Mouse (Mus musculus) 3134 (cell line): ENCODE measurements around the gene Zfp385a.

Experiments used
- DNase-seq: peaks from one replicate; pipeline ENCODE4 v3.0.0-alpha.2; 2011; ENCODE audit warnings: low spot score; ENCODE audit not compliant: insufficient read length; ENCODE audit errors: extremely low read depth

Gene Zfp385a

GRCm38 (mm10) chr15:103364761-103365160 lies 24.9 kb upstream of the Zfp385a start:
- DNase-seq = no peak

- no peak for DNase-seq
Observed at GRCm38 (mm10) chr15:103363809-103364208, 23.9 kb upstream of the Zfp385a start.

DNA sequence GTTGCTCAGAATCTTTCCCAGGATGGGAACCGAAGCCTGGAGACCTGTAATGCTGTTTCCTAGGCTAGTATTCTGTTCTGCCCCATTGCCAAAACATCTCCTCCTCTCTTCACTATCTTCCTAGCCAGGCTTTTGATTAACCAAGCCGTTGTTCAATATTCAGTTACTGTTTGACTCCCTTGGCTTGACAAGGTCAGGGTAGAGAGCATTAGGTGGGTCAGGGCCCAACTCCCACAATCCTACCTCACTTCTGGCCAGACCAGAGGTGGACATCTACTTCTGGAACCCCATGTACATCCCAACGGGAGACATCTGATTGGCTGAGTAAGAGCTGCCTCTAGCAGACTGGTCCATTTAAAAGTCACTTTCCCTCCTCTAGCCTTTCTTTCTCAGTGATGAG lies 23.1 kb upstream of the Zfp385a start:
- DNase-seq = no peak

DNA sequence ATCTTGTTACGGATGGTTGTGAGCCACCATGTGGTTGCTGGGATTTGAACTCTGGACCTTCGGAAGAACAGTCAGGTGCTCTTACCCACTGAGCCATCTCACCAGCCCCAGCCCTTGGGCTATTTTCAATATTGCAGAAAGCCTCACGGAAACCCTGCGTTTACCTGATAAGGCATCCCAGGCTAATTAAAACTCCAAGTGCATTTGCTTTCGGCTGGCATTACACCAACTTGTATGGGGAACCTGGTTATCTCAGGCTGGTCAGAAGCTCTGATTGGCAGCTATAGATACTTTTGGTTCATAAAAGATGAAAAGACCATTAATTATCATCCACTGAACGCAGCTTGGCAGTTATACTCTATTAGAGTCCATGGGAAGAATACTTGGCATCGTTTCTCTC lies 22.4 kb upstream of the Zfp385a start:
- DNase-seq = no peak

- no peak for DNase-seq
Observed at GRCm38 (mm10) chr15:103361269-103361668, 21.4 kb upstream of the Zfp385a start.

DNA sequence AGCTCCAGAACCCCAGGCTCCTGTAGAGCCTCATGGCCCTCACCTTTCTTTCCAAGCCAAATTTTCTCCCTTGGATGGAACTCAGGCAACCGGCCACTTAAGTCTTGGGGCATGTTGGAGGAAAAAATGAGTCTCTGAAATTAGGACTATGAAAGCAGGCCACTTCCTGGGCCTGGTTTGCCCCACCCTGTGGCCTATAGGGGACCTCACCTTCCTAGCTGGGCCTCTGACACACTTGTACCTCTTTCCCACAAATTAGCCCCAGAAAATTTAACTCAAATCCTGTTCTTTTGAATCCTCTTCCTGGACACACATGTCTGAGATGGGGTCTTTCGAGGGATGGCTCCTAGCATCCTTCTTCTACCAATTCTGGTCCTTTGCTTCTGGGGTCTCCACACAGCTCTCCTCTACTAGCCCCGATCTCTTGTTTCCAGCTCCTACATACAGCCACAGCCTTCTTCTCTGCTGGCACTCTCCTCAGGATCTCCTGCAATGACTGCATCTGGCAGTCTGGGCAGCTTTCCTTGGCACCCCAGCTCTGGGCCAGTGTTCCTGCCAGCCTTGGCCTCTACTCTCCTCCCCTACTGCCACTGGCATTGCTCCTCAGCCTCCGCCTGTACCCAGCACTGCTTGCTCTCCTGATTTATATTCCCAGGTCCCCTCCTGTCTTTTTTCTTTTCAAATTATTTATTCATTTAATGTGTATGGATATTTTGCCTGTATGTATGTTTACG lies 20.1 kb upstream of the Zfp385a start:
- peak; percentile 40 for DNase-seq

DNA sequence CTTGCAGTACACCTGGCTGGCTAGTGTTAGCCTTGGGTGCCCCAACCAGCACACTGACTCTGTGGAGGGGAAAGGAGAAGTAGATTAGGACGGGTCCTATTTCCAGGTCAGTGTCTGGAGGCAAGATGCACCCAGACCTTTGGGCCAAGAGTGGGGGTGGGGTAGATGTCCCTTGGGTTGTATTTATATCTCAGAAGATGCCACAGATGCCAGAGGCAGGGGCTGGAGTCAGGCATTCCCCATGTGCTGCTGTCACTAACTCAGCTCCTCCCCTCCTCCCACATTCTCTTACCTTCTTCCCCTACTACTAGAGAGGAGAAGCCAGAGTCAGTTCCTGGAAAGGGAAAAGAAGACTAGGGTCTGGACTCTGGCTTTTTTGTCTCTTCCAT lies 19.2 kb upstream of the Zfp385a start:
- no peak for DNase-seq

- peak; percentile 70 for DNase-seq
Observed at GRCm38 (mm10) chr15:103358278-103359121, 18.6 kb upstream of the Zfp385a start.

GRCm38 (mm10) chr15:103357817-103358216 lies 17.9 kb upstream of the Zfp385a start:
- no peak for DNase-seq

GRCm38 (mm10) chr15:103356130-103356529 lies 16.2 kb upstream of the Zfp385a start:
- no peak for DNase-seq

DNA sequence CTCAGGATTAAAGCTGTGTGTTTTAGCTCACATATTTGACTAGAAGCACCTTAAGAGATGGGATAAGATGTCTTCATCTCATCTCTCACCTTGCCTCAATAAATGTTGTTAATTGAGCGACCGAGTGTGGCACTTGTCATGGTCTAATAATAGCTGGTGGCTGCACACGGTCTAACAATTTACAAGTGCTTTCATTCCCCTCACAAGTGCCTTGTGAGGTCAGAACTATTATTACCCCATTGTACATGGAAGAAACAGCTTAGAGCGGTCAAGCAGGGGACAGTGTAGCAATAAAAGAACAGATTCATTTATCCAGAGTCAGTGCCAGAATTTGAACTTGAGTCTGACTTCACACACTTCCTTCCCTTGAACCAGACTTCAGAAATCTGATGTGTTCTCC lies 15.5 kb upstream of the Zfp385a start:
- DNase-seq = no peak

- DNase-seq = no peak
Observed at GRCm38 (mm10) chr15:103354690-103355089, 14.8 kb upstream of the Zfp385a start.

DNA sequence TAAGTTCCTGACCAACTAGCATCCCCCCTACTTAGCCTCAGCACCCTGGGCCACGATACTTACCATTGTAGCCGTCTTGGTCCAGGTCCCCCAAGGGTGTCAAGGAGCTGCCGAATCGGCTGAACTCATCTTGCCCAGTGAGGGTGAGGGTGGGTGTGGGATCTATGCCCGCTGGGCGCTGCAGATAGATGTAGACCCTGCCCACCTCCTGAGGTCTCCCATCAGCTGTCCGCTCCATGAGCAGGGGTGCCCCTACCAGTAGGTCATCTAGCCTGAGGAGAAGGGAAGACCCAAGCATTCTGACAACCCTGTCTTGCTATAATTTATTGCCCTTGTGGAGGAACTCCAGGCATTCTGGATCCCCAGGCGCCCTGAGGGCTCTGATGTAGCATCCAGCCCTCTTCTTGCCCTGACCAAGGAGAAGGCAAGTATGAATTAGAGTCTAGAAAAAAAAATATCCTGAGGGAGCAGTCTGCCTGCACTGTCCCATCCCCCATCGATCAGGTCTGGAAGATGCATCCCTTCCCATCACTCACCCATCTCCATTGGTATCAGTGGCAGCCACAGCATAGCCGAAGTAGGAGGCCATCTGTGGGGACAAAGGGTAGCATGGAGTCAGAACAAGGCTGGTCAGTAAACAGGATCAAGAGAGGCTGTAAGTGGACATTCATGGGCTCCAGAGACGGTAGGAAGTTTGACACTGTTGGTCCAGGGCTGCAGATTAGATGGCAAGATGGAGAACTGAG lies 13.8 kb upstream of the Zfp385a start:
- DNase-seq = no peak

- peak; percentile 39 for DNase-seq
Observed at GRCm38 (mm10) chr15:103352856-103353255, 13.0 kb upstream of the Zfp385a start.

DNA sequence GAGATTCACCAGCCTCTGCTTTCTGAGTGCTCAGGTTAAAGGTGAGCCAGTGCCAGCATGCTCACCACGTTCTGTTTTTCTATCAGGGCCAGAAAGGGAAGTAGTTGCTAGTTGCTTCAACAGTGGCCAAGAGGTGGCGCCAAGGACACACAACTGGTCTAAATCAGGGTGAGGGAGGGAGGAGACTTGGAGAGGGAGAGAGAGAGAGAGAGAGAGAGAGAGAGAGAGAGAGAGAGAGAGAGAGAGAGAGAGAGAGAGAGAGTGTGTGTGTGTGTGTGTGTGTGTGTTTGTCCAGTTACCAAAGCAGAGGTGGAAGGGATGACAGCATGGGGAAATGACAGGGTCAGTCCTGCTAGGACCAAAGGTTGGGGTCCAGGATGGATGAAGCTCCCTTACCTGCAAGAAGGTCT lies 7.4 kb upstream of the Zfp385a start:
- peak; percentile 50 for DNase-seq

- no peak for DNase-seq
Observed at GRCm38 (mm10) chr15:103345789-103346188, 5.9 kb upstream of the Zfp385a start.

GRCm38 (mm10) chr15:103343556-103343955 lies 3.7 kb upstream of the Zfp385a start:
- no peak for DNase-seq

- no peak for DNase-seq
Observed at GRCm38 (mm10) chr15:103343008-103343407, 3.1 kb upstream of the Zfp385a start.

DNA sequence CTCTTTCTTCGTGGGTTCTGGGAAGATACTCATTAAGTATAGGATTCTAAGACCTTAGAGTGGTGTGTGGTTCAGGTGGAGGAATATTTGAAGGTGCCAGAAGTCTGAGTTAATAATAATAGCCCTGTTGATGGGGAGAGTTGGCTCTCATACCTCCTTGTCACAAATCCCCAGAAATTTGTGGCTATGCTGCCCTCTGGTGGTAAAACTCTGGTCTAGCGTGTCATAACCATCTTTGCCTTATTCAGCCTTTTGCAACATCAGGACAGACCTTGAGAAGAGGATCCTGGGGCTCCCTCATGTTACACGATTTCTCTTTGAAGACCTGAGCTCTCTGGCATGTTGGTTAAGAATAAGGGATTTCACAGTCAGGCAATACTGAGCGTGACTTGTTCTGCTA lies 2.5 kb upstream of the Zfp385a start:
- DNase-seq = no peak

GRCm38 (mm10) chr15:103341547-103341946 lies 1.7 kb upstream of the Zfp385a start:
- DNase-seq = no peak

GRCm38 (mm10) chr15:103340786-103341185 lies 893 bp upstream of the Zfp385a start:
- DNase-seq = no peak
